Mouse (Mus musculus) neutrophil, adult 83 days (primary cell): ENCODE measurements around the gene Cphx2. TPM values are rescaled to one million over a fixed set of nuclear protein-coding genes. Genes with fewer than 3 reads are reported as not detected.

Source experiments
- total RNA-seq, 2 experiments: library from RNA; stranded (reverse); gene quantifications; one replicate each; pipeline ENCODE4 v1.2.4; 2023

Cphx2 gene
- total RNA-seq = not detected

GRCm38 (mm10) chr14:26081216-26081615, at the start of gene Cphx2:
TSS of gene Cphx2 (plus strand) at chr14:26081516.

GRCm38 (mm10) chr14:26042611-26043010, 38.7 kb upstream of the Cphx2 start, which contains the start of gene Gm9780:
TSS of gene Gm9780 (minus strand) at chr14:26042711.

DNA sequence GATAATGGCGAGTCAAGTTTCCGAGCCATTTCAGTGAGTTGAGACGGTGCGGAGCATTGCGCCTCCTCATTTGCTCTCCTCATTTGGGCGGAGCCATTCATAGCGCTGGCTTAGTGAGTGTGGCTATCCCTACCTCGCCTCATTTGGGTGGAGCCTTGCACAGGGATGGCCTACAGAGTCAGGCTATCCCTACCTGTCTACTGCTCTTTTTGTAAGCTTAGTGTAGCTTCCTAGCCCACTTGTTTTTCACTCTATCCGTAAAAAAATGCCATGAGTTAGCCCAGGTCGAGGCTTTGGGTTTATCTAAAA, 14.0 kb upstream of the Cphx2 start, which contains the start of gene Tmem254c:
TSS of gene Tmem254c (minus strand) at position 31 of the 309 bp plus-strand sequence.

GRCm38 (mm10) chr14:26081997-26082396, 681 bp downstream of the Cphx2 start, which contains the start of gene Cphx3:
TSS of gene Cphx3 (plus strand) at chr14:26082297.

DNA sequence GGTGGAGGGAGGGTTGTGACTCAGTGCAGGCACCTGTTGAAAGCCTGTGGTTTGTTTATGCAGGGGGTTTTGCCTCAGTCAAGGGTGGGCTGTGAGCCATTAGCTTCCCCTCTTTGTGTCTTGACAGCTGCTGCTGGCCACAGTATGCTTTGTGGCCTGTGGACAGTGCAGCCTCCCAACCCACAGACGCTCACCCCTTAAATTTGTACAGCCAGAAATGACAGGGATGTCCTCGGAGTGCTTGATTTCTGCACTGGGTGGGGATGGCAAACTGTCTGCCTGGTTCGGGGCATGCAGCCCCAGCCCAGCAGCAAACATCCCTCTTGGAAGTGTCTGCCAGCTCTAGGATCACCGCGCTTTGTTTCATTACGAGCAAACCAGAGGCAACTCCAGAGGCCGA, 36.8 kb downstream of the Cphx2 start, which contains the start of gene Duxbl2:
TSS of gene Duxbl2 (plus strand) at position 200 of the 400 bp plus-strand sequence.

Other genes starting within 250 kb of the Cphx2 start
- gene Anxa11, start 239.4 kb upstream of the Cphx2 start, total RNA-seq = 100 to 1,000 TPM; 347 to 380 TPM
- gene Plac9a, start 178.4 kb upstream of the Cphx2 start, total RNA-seq = not detected
- 1 to 10 TPM; 1.4 to 2.5 TPM for gene Tmem254a, start 153.8 kb upstream of the Cphx2 start, total RNA-seq
- gene Cphx1, start 143.2 kb upstream of the Cphx2 start, total RNA-seq = not detected
- gene Duxbl1, start 102.9 kb upstream of the Cphx2 start, total RNA-seq = not detected
- not detected for gene Gm9780, start 38.8 kb upstream of the Cphx2 start, total RNA-seq
- 1 to 10 TPM; 5.0 to 9.3 TPM for gene Tmem254c, start 14.2 kb upstream of the Cphx2 start, total RNA-seq
- not detected for gene Cphx3, start 781 bp downstream of the Cphx2 start, total RNA-seq
- gene Duxbl2, start 36.8 kb downstream of the Cphx2 start, total RNA-seq = not detected
- not detected for gene Plac9b, start 101.0 kb downstream of the Cphx2 start, total RNA-seq
- 1 to 10 TPM; 4.8 to 9.7 TPM for gene Tmem254b, start 125.5 kb downstream of the Cphx2 start, total RNA-seq
- gene Duxbl3, start 176.4 kb downstream of the Cphx2 start, total RNA-seq = not detected